Comparison of ENCODE assay signal across 8 mouse cellular contexts in genomic region chr11:115810377-115810776, GRCm38 (mm10). TPM values are rescaled to one million over a fixed set of nuclear protein-coding genes. Genes with fewer than 3 reads are reported as not detected.
A peak's percentile ranks its signal among the peaks of the same experiment; 100 is the strongest.
DNase-seq lines count a peak whose midpoint lies in the region; ATAC-seq and TF ChIP-seq lines count a peak whose summit lies in the region.

No protein-coding gene starts in this region.

- H3K27ac ChIP-seq in embryonic facial prominence, embryonic 13.5 days, result peak overlapping the region; percentile 80
- H3K27ac ChIP-seq in limb, embryonic 13.5 days, result peak overlapping the region; percentile 48; the same call in 1 of the 2 replicates
- H3K27ac ChIP-seq in midbrain, postnatal 0 days (ENCODE audit: low read depth, low read length), result no peak overlapping the region

- H3K27me3 ChIP-seq in embryonic facial prominence, embryonic 13.5 days, result no peaks in the 10 kb centered on the region
- no peaks in the 10 kb centered on the region for H3K27me3 ChIP-seq in limb, embryonic 13.5 days
- H3K27me3 ChIP-seq in midbrain, postnatal 0 days (ENCODE audit: insufficient read depth, low read length), result no peaks in the 10 kb centered on the region

- H3K9ac ChIP-seq in embryonic facial prominence, embryonic 13.5 days, result peak overlapping the region; percentile 6
- H3K9ac ChIP-seq in limb, embryonic 13.5 days, result peak overlapping the region; percentile 48; the same call in 1 of the 2 replicates
- no peak overlapping the region for H3K9ac ChIP-seq in midbrain, postnatal 0 days (replicated peaks; ENCODE audit: low read length, poor library complexity, severe bottlenecking)

- H3K4me2 ChIP-seq in embryonic facial prominence, embryonic 13.5 days, result peak overlapping the region; percentile 94
- peak overlapping the region; percentile 96 for H3K4me2 ChIP-seq in limb, embryonic 13.5 days (replicated peaks)
- peak overlapping the region; percentile 32 for H3K4me2 ChIP-seq in midbrain, postnatal 0 days (ENCODE audit: low read depth, low read length, poor library complexity, severe bottlenecking)

- WGBS in embryonic facial prominence, embryonic 13.5 days, result 75% methylated on average over 14 of the region's 14 CpGs
- 65% methylated on average over 14 of the region's 14 CpGs for WGBS in limb, embryonic 13.5 days
- WGBS in midbrain, postnatal 0 days, result 79% methylated on average over 14 of the region's 14 CpGs

- peaks cover 49% of the 10 kb centered on the region for H3K36me3 ChIP-seq in embryonic facial prominence, embryonic 13.5 days
- peaks cover 53% of the 10 kb centered on the region for H3K36me3 ChIP-seq in limb, embryonic 13.5 days
- no peaks in the 10 kb centered on the region for H3K36me3 ChIP-seq in midbrain, postnatal 0 days (ENCODE audit: insufficient read depth, low read length)

- no peak for TF ChIP-seq CTCF in midbrain, postnatal 0 days (IDR thresholded peaks at IDR 0.05)

- H3K4me3 ChIP-seq in embryonic facial prominence, embryonic 13.5 days, result peak overlapping the region; percentile 95
- H3K4me3 ChIP-seq in limb, embryonic 13.5 days, result peak overlapping the region; percentile 93
- peak overlapping the region; percentile 10; the same call in 1 of the 2 replicates for H3K4me3 ChIP-seq in midbrain, postnatal 0 days (ENCODE audit: low read depth, low read length)

- H3K9me3 ChIP-seq in embryonic facial prominence, embryonic 13.5 days, result no peaks in the 10 kb centered on the region
- H3K9me3 ChIP-seq in limb, embryonic 13.5 days, result no peaks in the 10 kb centered on the region
- no peaks in the 10 kb centered on the region for H3K9me3 ChIP-seq in midbrain, postnatal 0 days (ENCODE audit: low read length)

- H3K4me1 ChIP-seq in embryonic facial prominence, embryonic 13.5 days, result peaks cover 73% of the 10 kb centered on the region
- peaks cover 66% of the 10 kb centered on the region for H3K4me1 ChIP-seq in limb, embryonic 13.5 days
- H3K4me1 ChIP-seq in midbrain, postnatal 0 days (ENCODE audit: insufficient read depth, low read length), result peaks cover 9% of the 10 kb centered on the region; the same call in 1 of the 2 replicates

- DNase-seq in adrenal gland, adult 18-20 months (ENCODE audit: low spot score in 2 of 2), result peak; percentile 69 to 74
- peak; percentile 66 to 69 for DNase-seq in heart, postnatal 36 days
- no peak for DNase-seq in midbrain, postnatal 0 days (ENCODE audit: low spot score)
- DNase-seq in cerebellum, postnatal 14 days, result no peak
- DNase-seq in cerebellum, adult 18-20 months, result no peak
- no peak for DNase-seq in gastrocnemius, postnatal 4 days (ENCODE audit: low spot score in 2 of 2)

- no peak for ATAC-seq in embryonic facial prominence, embryonic 13.5 days (ENCODE audit: insufficient number of reproducible peaks, insufficient read depth, low FRiP score, low TSS enrichment, low read depth)
- ATAC-seq in limb, embryonic 13.5 days (ENCODE audit: low FRiP score, low read depth), result no peak
- no peak for ATAC-seq in midbrain, postnatal 0 days (ENCODE audit: low FRiP score)

- intact Hi-C loops in heart, postnatal 36 days (cut with DNase I), result loop anchor here (5.0 kb wide), 2 partner anchors 163 to 183 kb away; partner anchors contain the start of gene Slc25a19

RNA-seq across cellular contexts. Expression of gene Caskin2, which starts 3.1 kb away (rescaled TPM):
- 10 to 100 TPM; 55.1 to 59.8 TPM for total RNA-seq in adrenal gland, adult 18-20 months (2021)
- polyA plus RNA-seq in embryonic facial prominence, embryonic 13.5 days (2015; fragmentation: Nextera tagmentation; extraction: Ambion mirVana), result 16.1 and 17.3 TPM in 2 replicates
- 10 to 100 TPM; 48.6 to 50.6 TPM for total RNA-seq in heart, postnatal 36 days (2021)
- polyA plus RNA-seq in limb, embryonic 13.5 days (2015; fragmentation: Nextera tagmentation; extraction: Ambion mirVana), result 15.5 and 19.4 TPM in 2 replicates
- 18.5 and 27.9 TPM in 2 replicates for total RNA-seq in midbrain, postnatal 0 days (2014; rRNA removed)
- 7.2 and 8.3 TPM in 2 replicates for polyA plus RNA-seq in midbrain, postnatal 0 days (2015; fragmentation: Nextera tagmentation; extraction: Ambion mirVana)
- 10 to 100 TPM; 26.1 to 26.8 TPM for total RNA-seq in gastrocnemius, postnatal 4 days (2021)

RNA-seq across cellular contexts. Expression of gene Tsen54, which starts 4.1 kb away (rescaled TPM):
- total RNA-seq in adrenal gland, adult 18-20 months (2021), result 10 to 100 TPM; 15.5 to 20.3 TPM
- 31.3 and 34.6 TPM in 2 replicates for polyA plus RNA-seq in embryonic facial prominence, embryonic 13.5 days (2015; fragmentation: Nextera tagmentation; extraction: Ambion mirVana)
- total RNA-seq in heart, postnatal 36 days (2021), result 1 to 10 TPM; 8.7 to 9.7 TPM
- 32.9 and 33.8 TPM in 2 replicates for polyA plus RNA-seq in limb, embryonic 13.5 days (2015; fragmentation: Nextera tagmentation; extraction: Ambion mirVana)
- total RNA-seq in midbrain, postnatal 0 days (2014; rRNA removed), result 25.0 and 27.7 TPM in 2 replicates
- 14.8 and 15.5 TPM in 2 replicates for polyA plus RNA-seq in midbrain, postnatal 0 days (2015; fragmentation: Nextera tagmentation; extraction: Ambion mirVana)
- 10 to 100 TPM; 15.6 to 16.9 TPM for total RNA-seq in gastrocnemius, postnatal 4 days (2021)

RNA-seq across cellular contexts. Expression of gene Llgl2, which starts 13.5 kb away (rescaled TPM):
- total RNA-seq in adrenal gland, adult 18-20 months (2021), result 1 to 10 TPM; 5.8 to 8.0 TPM
- 8.1 and 9.5 TPM in 2 replicates for polyA plus RNA-seq in embryonic facial prominence, embryonic 13.5 days (2015; fragmentation: Nextera tagmentation; extraction: Ambion mirVana)
- 10 to 100 TPM; 18.7 to 21.2 TPM for total RNA-seq in heart, postnatal 36 days (2021)
- 4.8 and 6.0 TPM in 2 replicates for polyA plus RNA-seq in limb, embryonic 13.5 days (2015; fragmentation: Nextera tagmentation; extraction: Ambion mirVana)
- 0.99 and 1.0 TPM in 2 replicates for total RNA-seq in midbrain, postnatal 0 days (2014; rRNA removed)
- 0.51 and 0.81 TPM in 2 replicates for polyA plus RNA-seq in midbrain, postnatal 0 days (2015; fragmentation: Nextera tagmentation; extraction: Ambion mirVana)
- total RNA-seq in gastrocnemius, postnatal 4 days (2021), result 10 to 100 TPM; 19.0 to 21.6 TPM

RNA-seq across cellular contexts. Expression of gene Tmem94, which starts 45.1 kb away (rescaled TPM):
- 10 to 100 TPM; 57.3 to 70.3 TPM for total RNA-seq in adrenal gland, adult 18-20 months (2021)
- polyA plus RNA-seq in embryonic facial prominence, embryonic 13.5 days (2015; fragmentation: Nextera tagmentation; extraction: Ambion mirVana), result 24.8 and 24.9 TPM in 2 replicates
- 100 to 1,000 TPM in 1 of 2 experiments, 10 to 100 TPM in 1; 92.3 to 101 TPM for total RNA-seq in heart, postnatal 36 days (2021)
- polyA plus RNA-seq in limb, embryonic 13.5 days (2015; fragmentation: Nextera tagmentation; extraction: Ambion mirVana), result 22.7 and 31.9 TPM in 2 replicates
- 26.5 and 32.7 TPM in 2 replicates for total RNA-seq in midbrain, postnatal 0 days (2014; rRNA removed)
- polyA plus RNA-seq in midbrain, postnatal 0 days (2015; fragmentation: Nextera tagmentation; extraction: Ambion mirVana), result 14.6 and 15.9 TPM in 2 replicates
- total RNA-seq in gastrocnemius, postnatal 4 days (2021), result 10 to 100 TPM; 51.9 to 57.3 TPM

RNA-seq across cellular contexts. Expression of gene Myo15b, which starts 47.8 kb away (rescaled TPM):
- not detected for total RNA-seq in adrenal gland, adult 18-20 months (2021)
- 0.67 and 1.0 TPM in 2 replicates for polyA plus RNA-seq in embryonic facial prominence, embryonic 13.5 days (2015; fragmentation: Nextera tagmentation; extraction: Ambion mirVana)
- total RNA-seq in heart, postnatal 36 days (2021), result under 1 TPM in 1 of 2 experiments, not detected in 1; 0.14 TPM
- 0.15 and 0.24 TPM in 2 replicates for polyA plus RNA-seq in limb, embryonic 13.5 days (2015; fragmentation: Nextera tagmentation; extraction: Ambion mirVana)
- total RNA-seq in midbrain, postnatal 0 days (2014; rRNA removed), result not detected in 2 replicates
- polyA plus RNA-seq in midbrain, postnatal 0 days (2015; fragmentation: Nextera tagmentation; extraction: Ambion mirVana), result 0.09 and 0.29 TPM in 2 replicates
- total RNA-seq in gastrocnemius, postnatal 4 days (2021), result under 1 TPM; 0.37 to 0.60 TPM

Comparison
In these comparisons a context has a peak if more than half of its experiments do, and no peak if none do; other contexts are left out.
1. DNase-seq: peak in adrenal gland, adult 18-20 months (2 of 2) and heart, postnatal 36 days (2 of 2); none in midbrain, postnatal 0 days (single experiment), cerebellum, postnatal 14 days (0 of 2), cerebellum, adult 18-20 months (0 of 2) and gastrocnemius, postnatal 4 days (0 of 2).
2. H3K4me2 ChIP-seq: peak in every context shown above with its lines; median percentile 96 in limb, embryonic 13.5 days; 94 in embryonic facial prominence, embryonic 13.5 days; 32 in midbrain, postnatal 0 days.
3. H3K4me3 ChIP-seq: peak in every context shown above with its lines; median percentile 95 in embryonic facial prominence, embryonic 13.5 days; 93 in limb, embryonic 13.5 days; 10 in midbrain, postnatal 0 days.